Mouse (Mus musculus) stomach, embryonic 14.5 days (tissue): Measurements from ENCODE around the gene Vmn2r27. TPM values are rescaled to one million over a fixed set of nuclear protein-coding genes. Genes with fewer than 3 reads are reported as not detected.

Experiments
- ATAC-seq: fragments of 200-750 bp; cut with Nextera tagmentation; 2 replicates; pipeline ENCODE4 v1.8.0; 2017; ENCODE audit warnings: low read depth, moderate TSS enrichment; ENCODE audit not compliant: insufficient number of reproducible peaks, insufficient read depth, low FRiP score
- H3K27ac ChIP-seq: fragments of 300-500 bp; sonication (generic); 2 replicates; pipeline ENCODE4 v1.5.1; 2014; ENCODE audit warnings: mild to moderate bottlenecking, low read length, moderate library complexity, mixed read lengths
- H3K27me3 ChIP-seq: fragments of 300-500 bp; sonication (generic); 2 replicates; pipeline ENCODE4 v1.6.1; 2014; ENCODE audit warnings: low read length, control low read depth, mixed read lengths; ENCODE audit not compliant: control insufficient read depth, insufficient read depth
- H3K36me3 ChIP-seq: fragments of 300-500 bp; sonication (generic); 2 replicates; pipeline ENCODE4 v1.6.1; 2014; ENCODE audit warnings: mild to moderate bottlenecking, control low read depth, low read length, moderate library complexity, mixed read lengths; ENCODE audit not compliant: control insufficient read depth, insufficient read depth
- H3K4me1 ChIP-seq: fragments of 300-500 bp; sonication (generic); 2 replicates; pipeline ENCODE4 v1.6.1; 2014; ENCODE audit warnings: low read length, control low read depth, mixed read lengths; ENCODE audit not compliant: control insufficient read depth, insufficient read depth
- H3K4me2 ChIP-seq: fragments of 300-500 bp; sonication (generic); replicated peaks from 2 replicates; pipeline ENCODE4 v1.6.1; 2014; ENCODE audit warnings: low read depth, low read length, control low read depth
- H3K4me3 ChIP-seq: fragments of 300-500 bp; sonication (generic); 2 replicates; pipeline ENCODE4 v1.5.1; 2014; ENCODE audit warnings: low read depth, low read length, control low read depth
- H3K9ac ChIP-seq: fragments of 300-500 bp; sonication (generic); replicated peaks from 2 replicates; pipeline ENCODE4 v1.6.1; 2014; ENCODE audit warnings: low read depth, mild to moderate bottlenecking, control low read depth, low read length, moderate library complexity, mixed read lengths
- H3K9me3 ChIP-seq: fragments of 300-500 bp; sonication (generic); 2 replicates; pipeline ENCODE4 v1.6.1; 2016; ENCODE audit warnings: low read depth, low read length, control low read depth; ENCODE audit not compliant: control insufficient read depth
- WGBS: fragments of 180-500 bp; shearing (Covaris S2); extraction: QIAGEN DNeasy Blood & Tissue Kit; methylation state at CpG from one replicate; pipeline ENCODE4 v1.1.7; 2014; 5-methylcytosine and 5-hydroxymethylcytosine counted together
- polyA plus RNA-seq: library from polyadenylated mRNA; unstranded; fragments of >200 nt; fragmentation: Nextera tagmentation; extraction: Ambion mirVana; gene quantifications from 2 replicates; pipeline ENCODE4 v1.2.1, GENCODE M21; 2014

Gene Vmn2r27
- polyA plus RNA-seq, result not detected in 2 replicates

GRCm38 (mm10) chr6:124231756-124232155, at the start of gene Vmn2r27:
Gene Vmn2r27 (minus strand): TSS chr6:124231856.
- no peak for ATAC-seq
- Histone ChIP-seq H3K27me3 (no peaks in the 10 kb centered on the region), H3K36me3 (no peaks in the 10 kb centered on the region), H3K4me1 (no peaks in the 10 kb centered on the region), H3K4me3 (no peak within 1 kb of the TSS), H3K27ac (no peak within 1 kb of the TSS), H3K9ac (no peak within 1 kb of the TSS), H3K4me2 (no peak within 1 kb of the TSS), H3K9me3 (no peaks in the 10 kb centered on the region)
- 59% methylated on average over 1 of the region's 1 CpGs for WGBS

- Histone ChIP-seq H3K27me3 (no peaks in the 10 kb centered on the region), H3K4me3 (no peak overlapping the region), H3K9ac (no peak overlapping the region), H3K9me3 (no peaks in the 10 kb centered on the region), H3K36me3 (no peaks in the 10 kb centered on the region), H3K4me2 (no peak overlapping the region), H3K4me1 (no peaks in the 10 kb centered on the region), H3K27ac (no peak overlapping the region)
- 83% methylated on average over 5 of the region's 5 CpGs for WGBS
- no peak for ATAC-seq
Measured at GRCm38 (mm10) chr6:124278291-124278690, 46.6 kb upstream of the Vmn2r27 start.

GRCm38 (mm10) chr6:124277641-124278040, 46.0 kb upstream of the Vmn2r27 start:
- no peaks in the 10 kb centered on the region for H3K36me3 ChIP-seq
- no peaks in the 10 kb centered on the region for H3K9me3 ChIP-seq
- WGBS, result 77% methylated on average over 5 of the region's 5 CpGs
- H3K4me3 ChIP-seq, result no peak overlapping the region
- no peaks in the 10 kb centered on the region for H3K4me1 ChIP-seq
- no peak overlapping the region for H3K27ac ChIP-seq
- no peak overlapping the region for H3K9ac ChIP-seq
- no peak overlapping the region for H3K4me2 ChIP-seq
- no peaks in the 10 kb centered on the region for H3K27me3 ChIP-seq
- ATAC-seq, result no peak

- Histone ChIP-seq H3K27me3 (no peaks in the 10 kb centered on the region), H3K4me3 (no peak overlapping the region), H3K27ac (no peak overlapping the region), H3K4me1 (no peaks in the 10 kb centered on the region), H3K9ac (no peak overlapping the region), H3K9me3 (no peaks in the 10 kb centered on the region), H3K36me3 (no peaks in the 10 kb centered on the region), H3K4me2 (no peak overlapping the region)
- WGBS, result 73% methylated on average over 5 of the region's 5 CpGs
- no peak for ATAC-seq
Measured at GRCm38 (mm10) chr6:124273231-124273880, 41.7 kb upstream of the Vmn2r27 start.

GRCm38 (mm10) chr6:124262696-124263095, 31.0 kb upstream of the Vmn2r27 start:
- no peaks in the 10 kb centered on the region for H3K36me3 ChIP-seq
- no peak overlapping the region for H3K4me3 ChIP-seq
- no peaks in the 10 kb centered on the region for H3K27me3 ChIP-seq
- no peaks in the 10 kb centered on the region for H3K9me3 ChIP-seq
- no peak overlapping the region for H3K27ac ChIP-seq
- no peaks in the 10 kb centered on the region for H3K4me1 ChIP-seq
- no peak overlapping the region for H3K9ac ChIP-seq
- 0% methylated on average over 3 of the region's 3 CpGs for WGBS
- no peak for ATAC-seq
- no peak overlapping the region for H3K4me2 ChIP-seq

GRCm38 (mm10) chr6:124260198-124260931, 28.7 kb upstream of the Vmn2r27 start:
- Histone ChIP-seq H3K36me3 (no peaks in the 10 kb centered on the region), H3K9me3 (no peaks in the 10 kb centered on the region), H3K4me1 (no peaks in the 10 kb centered on the region), H3K27me3 (no peaks in the 10 kb centered on the region), H3K4me2 (no peak overlapping the region), H3K27ac (no peak overlapping the region), H3K4me3 (no peak overlapping the region), H3K9ac (no peak overlapping the region)
- 34% methylated on average over 9 of the region's 14 CpGs for WGBS
- ATAC-seq, result peak; percentile 70; the same call in 1 of the 2 replicates

- 79% methylated on average over 6 of the region's 6 CpGs for WGBS
- no peak overlapping the region for H3K4me2 ChIP-seq
- H3K9me3 ChIP-seq, result no peaks in the 10 kb centered on the region
Measured at GRCm38 (mm10) chr6:124255721-124256470, 24.2 kb upstream of the Vmn2r27 start.

GRCm38 (mm10) chr6:124202116-124202515, 29.5 kb downstream of the Vmn2r27 start:
- no peak for ATAC-seq
- no peaks in the 10 kb centered on the region for H3K36me3 ChIP-seq
- 81% methylated on average over 4 of the region's 4 CpGs for WGBS
- no peaks in the 10 kb centered on the region for H3K4me1 ChIP-seq
- H3K4me2 ChIP-seq, result no peak overlapping the region
- H3K27me3 ChIP-seq, result no peaks in the 10 kb centered on the region
- no peak overlapping the region for H3K27ac ChIP-seq
- H3K4me3 ChIP-seq, result no peak overlapping the region
- H3K9me3 ChIP-seq, result no peaks in the 10 kb centered on the region
- H3K9ac ChIP-seq, result no peak overlapping the region

More at GRCm38 (mm10) chr6:124255721-124256470, 24.2 kb upstream of the Vmn2r27 start:
- Histone ChIP-seq H3K9ac (no peak overlapping the region), H3K4me3 (no peak overlapping the region), H3K36me3 (no peaks in the 10 kb centered on the region), H3K27me3 (no peaks in the 10 kb centered on the region), H3K4me1 (no peaks in the 10 kb centered on the region), H3K27ac (no peak overlapping the region)
- ATAC-seq, result no peak
